Mouse (Mus musculus) limb, embryonic 10.5 days (tissue): ENCODE measurements around the gene Sdr9c7. TPM values are rescaled to one million over a fixed set of nuclear protein-coding genes. Genes with fewer than 3 reads are reported as not detected.

Source experiments
- DNase-seq: peaks from one replicate; pipeline ENCODE4 v3.0.0-alpha.2; 2017; ENCODE audit warnings: low spot score
- H3K27ac ChIP-seq: fragments of 300-500 bp; sonication (generic); 2 replicates; pipeline ENCODE4 v1.5.1; 2016; ENCODE audit warnings: mild to moderate bottlenecking
- H3K27me3 ChIP-seq: fragments of 300-500 bp; sonication (generic); 2 replicates; pipeline ENCODE4 v1.6.1; 2016; ENCODE audit warnings: low read depth, mild to moderate bottlenecking; ENCODE audit not compliant: poor library complexity, severe bottlenecking
- H3K36me3 ChIP-seq: fragments of 300-500 bp; sonication (generic); 2 replicates; pipeline ENCODE4 v1.6.1; 2016; ENCODE audit warnings: mild to moderate bottlenecking, moderate library complexity
- H3K4me1 ChIP-seq: fragments of 300-500 bp; sonication (generic); 2 replicates; pipeline ENCODE4 v1.6.1; 2016
- H3K4me3 ChIP-seq: fragments of 300-500 bp; sonication (generic); 2 replicates; pipeline ENCODE4 v1.5.1; 2016; ENCODE audit warnings: mild to moderate bottlenecking, moderate library complexity
- H3K9me3 ChIP-seq: fragments of 300-500 bp; sonication (generic); replicated peaks from 2 replicates; pipeline ENCODE4 v1.6.1; 2016; ENCODE audit warnings: mild to moderate bottlenecking
- WGBS: fragments of 180-500 bp; shearing (Covaris S2); methylation state at CpG from one replicate; pipeline ENCODE4 v1.1.7; 2016; 5-methylcytosine and 5-hydroxymethylcytosine counted together
- polyA plus RNA-seq: library from polyadenylated mRNA; unstranded; fragments of >200 nt; fragmentation: Nextera tagmentation; extraction: Ambion mirVana; gene quantifications from 2 replicates; pipeline ENCODE4 v1.2.1, GENCODE M21; 2016

Gene Sdr9c7
- not detected in 2 replicates for polyA plus RNA-seq

GRCm38 (mm10) chr10:127898218-127898617 lies at the start of gene Sdr9c7:
Gene Sdr9c7 (plus strand): TSS chr10:127898518.
- Histone ChIP-seq H3K27me3 (no peaks in the 10 kb centered on the region), H3K4me3 (no peak within 1 kb of the TSS), H3K36me3 (no peaks in the 10 kb centered on the region), H3K27ac (no peak within 1 kb of the TSS), H3K4me1 (no peaks in the 10 kb centered on the region), H3K9me3 (no peaks in the 10 kb centered on the region)
- no peak for DNase-seq
- 76% methylated on average over 2 of the region's 2 CpGs for WGBS

GRCm38 (mm10) chr10:127849628-127850027 lies 48.7 kb upstream of the Sdr9c7 start, which contains the start of gene Rdh19:
Gene Rdh19 (plus strand): TSS chr10:127849928.
- Histone ChIP-seq H3K27me3 (no peaks in the 10 kb centered on the region), H3K4me3 (no peak within 1 kb of the TSS), H3K4me1 (no peaks in the 10 kb centered on the region), H3K9me3 (no peaks in the 10 kb centered on the region), H3K27ac (no peak within 1 kb of the TSS), H3K36me3 (no peaks in the 10 kb centered on the region)
- DNase-seq: no peak
- WGBS: 77% methylated on average over 1 of the region's 1 CpGs

- Histone ChIP-seq H3K4me1 (no peaks in the 10 kb centered on the region), H3K4me3 (no peak overlapping the region), H3K36me3 (no peaks in the 10 kb centered on the region), H3K27ac (no peak overlapping the region), H3K9me3 (no peaks in the 10 kb centered on the region), H3K27me3 (no peaks in the 10 kb centered on the region)
- no peak for DNase-seq
Measured at GRCm38 (mm10) chr10:127856376-127856775, 41.9 kb upstream of the Sdr9c7 start.

- Histone ChIP-seq H3K36me3 (no peaks in the 10 kb centered on the region), H3K27me3 (no peaks in the 10 kb centered on the region), H3K4me1 (no peaks in the 10 kb centered on the region), H3K4me3 (no peak overlapping the region), H3K9me3 (no peaks in the 10 kb centered on the region), H3K27ac (no peak overlapping the region)
- no peak for DNase-seq
Measured at GRCm38 (mm10) chr10:127864931-127865330, 33.4 kb upstream of the Sdr9c7 start.

GRCm38 (mm10) chr10:127866232-127866631 lies 32.1 kb upstream of the Sdr9c7 start, which contains the start of gene Rdh16f2:
Gene Rdh16f2 (plus strand): TSS chr10:127866474.
- H3K4me1 ChIP-seq: no peaks in the 10 kb centered on the region
- H3K27me3 ChIP-seq: no peaks in the 10 kb centered on the region
- WGBS: 83% methylated on average over 3 of the region's 3 CpGs
- H3K4me3 ChIP-seq: no peak within 1 kb of the TSS
- DNase-seq: no peak
- H3K36me3 ChIP-seq: no peaks in the 10 kb centered on the region
- no peak within 1 kb of the TSS for H3K27ac ChIP-seq
- no peaks in the 10 kb centered on the region for H3K9me3 ChIP-seq

- no peaks in the 10 kb centered on the region for H3K4me1 ChIP-seq
- no peak overlapping the region for H3K27ac ChIP-seq
- no peak for DNase-seq
- WGBS: 83% methylated on average over 4 of the region's 4 CpGs
- no peak overlapping the region for H3K4me3 ChIP-seq
- no peaks in the 10 kb centered on the region for H3K36me3 ChIP-seq
- no peaks in the 10 kb centered on the region for H3K9me3 ChIP-seq
- H3K27me3 ChIP-seq: no peaks in the 10 kb centered on the region
Measured at GRCm38 (mm10) chr10:127872484-127872883, 25.8 kb upstream of the Sdr9c7 start.

GRCm38 (mm10) chr10:127877681-127878080 lies 20.6 kb upstream of the Sdr9c7 start:
- Histone ChIP-seq H3K27me3 (no peaks in the 10 kb centered on the region), H3K27ac (no peak overlapping the region), H3K36me3 (no peaks in the 10 kb centered on the region), H3K4me1 (no peaks in the 10 kb centered on the region), H3K4me3 (no peak overlapping the region), H3K9me3 (no peaks in the 10 kb centered on the region)
- 44% methylated on average over 2 of the region's 2 CpGs for WGBS
- DNase-seq: no peak

- 64% methylated on average over 3 of the region's 3 CpGs for WGBS
- H3K4me1 ChIP-seq: no peaks in the 10 kb centered on the region
- no peak overlapping the region for H3K27ac ChIP-seq
- no peaks in the 10 kb centered on the region for H3K9me3 ChIP-seq
- no peaks in the 10 kb centered on the region for H3K27me3 ChIP-seq
- no peak for DNase-seq
- H3K36me3 ChIP-seq: no peaks in the 10 kb centered on the region
- H3K4me3 ChIP-seq: no peak overlapping the region
Measured at GRCm38 (mm10) chr10:127878262-127879057, 19.9 kb upstream of the Sdr9c7 start.

GRCm38 (mm10) chr10:127879155-127879688 lies 19.1 kb upstream of the Sdr9c7 start:
- DNase-seq: no peak

GRCm38 (mm10) chr10:127881041-127881440 lies 17.3 kb upstream of the Sdr9c7 start:
- WGBS: 89% methylated on average over 4 of the region's 4 CpGs

More at GRCm38 (mm10) chr10:127879155-127879688, 19.1 kb upstream of the Sdr9c7 start:
- WGBS: 76% methylated on average over 3 of the region's 3 CpGs
- no peak overlapping the region for H3K4me3 ChIP-seq
- H3K27ac ChIP-seq: no peak overlapping the region; the same call in 1 of the 2 replicates
- no peaks in the 10 kb centered on the region for H3K4me1 ChIP-seq
- H3K9me3 ChIP-seq: no peaks in the 10 kb centered on the region
- H3K27me3 ChIP-seq: no peaks in the 10 kb centered on the region
- H3K36me3 ChIP-seq: no peaks in the 10 kb centered on the region

GRCm38 (mm10) chr10:127886551-127886950 lies 11.8 kb upstream of the Sdr9c7 start:
- WGBS: 73% methylated on average over 1 of the region's 1 CpGs
- DNase-seq: no peak
- Histone ChIP-seq H3K4me3 (no peak overlapping the region), H3K27me3 (no peaks in the 10 kb centered on the region), H3K27ac (no peak overlapping the region), H3K4me1 (peaks cover 7% of the 10 kb centered on the region), H3K9me3 (no peaks in the 10 kb centered on the region), H3K36me3 (no peaks in the 10 kb centered on the region)

More at GRCm38 (mm10) chr10:127881041-127881440, 17.3 kb upstream of the Sdr9c7 start:
- Histone ChIP-seq H3K9me3 (no peaks in the 10 kb centered on the region), H3K27ac (no peak overlapping the region), H3K4me3 (no peak overlapping the region), H3K4me1 (no peaks in the 10 kb centered on the region), H3K36me3 (no peaks in the 10 kb centered on the region), H3K27me3 (no peaks in the 10 kb centered on the region)
- DNase-seq: no peak

- H3K9me3 ChIP-seq: no peaks in the 10 kb centered on the region
- DNase-seq: no peak
- WGBS: 88% methylated on average over 4 of the region's 4 CpGs
- H3K36me3 ChIP-seq: no peaks in the 10 kb centered on the region
- no peak overlapping the region for H3K27ac ChIP-seq
- no peaks in the 10 kb centered on the region for H3K27me3 ChIP-seq
- no peak overlapping the region for H3K4me3 ChIP-seq
- peaks cover 7% of the 10 kb centered on the region for H3K4me1 ChIP-seq
Measured at GRCm38 (mm10) chr10:127886971-127887370, 11.3 kb upstream of the Sdr9c7 start.

GRCm38 (mm10) chr10:127888605-127889004 lies 9.7 kb upstream of the Sdr9c7 start, which contains the start of gene Rdh7:
Gene Rdh7 (minus strand): TSS chr10:127888817.
- Histone ChIP-seq H3K27ac (no peak within 1 kb of the TSS), H3K36me3 (no peaks in the 10 kb centered on the region), H3K4me3 (no peak within 1 kb of the TSS), H3K4me1 (peaks cover 7% of the 10 kb centered on the region), H3K27me3 (no peaks in the 10 kb centered on the region), H3K9me3 (no peaks in the 10 kb centered on the region)
- DNase-seq: no peak
